Mouse (Mus musculus): ENCODE measurements around the gene Zfp28. TPM values are rescaled to one million over a fixed set of nuclear protein-coding genes. Genes with fewer than 3 reads are reported as not detected.

Gene Zfp28
- total RNA-seq, 2 experiments from 2014 or later, result not detected

GRCm38 (mm10) chr7:6389449-6389848, 6.4 kb downstream of the Zfp28 start:
- ATAC-seq (replicated peaks; ENCODE audit: low FRiP score, poor library complexity, severe bottlenecking), result no peak

GRCm38 (mm10) chr7:6397996-6398975, 15.2 kb downstream of the Zfp28 start, which contains the start of gene Smim17:
Gene Smim17, plus strand, starts transcription at chr7:6398715.
- ATAC-seq (replicated peaks; ENCODE audit: low FRiP score, poor library complexity, severe bottlenecking), result no peak

- ATAC-seq (replicated peaks; ENCODE audit: low FRiP score, poor library complexity, severe bottlenecking), result no peak
Observed at GRCm38 (mm10) chr7:6410043-6410442, 26.9 kb downstream of the Zfp28 start, which contains the start of gene Gm20715. Gene Gm20715, plus strand, starts transcription at chr7:6410277.

- no peak for ATAC-seq (replicated peaks; ENCODE audit: low FRiP score, poor library complexity, severe bottlenecking)
Observed at GRCm38 (mm10) chr7:6414626-6415441, 31.7 kb downstream of the Zfp28 start.

GRCm38 (mm10) chr7:6415442-6415787, 32.3 kb downstream of the Zfp28 start:
- ATAC-seq (replicated peaks; ENCODE audit: low FRiP score, poor library complexity, severe bottlenecking), result no peak

- no peak for ATAC-seq (replicated peaks; ENCODE audit: low FRiP score, poor library complexity, severe bottlenecking)
Observed at GRCm38 (mm10) chr7:6419894-6420293, 36.8 kb downstream of the Zfp28 start.

GRCm38 (mm10) chr7:6429381-6429780, 46.3 kb downstream of the Zfp28 start:
- ATAC-seq (replicated peaks; ENCODE audit: low FRiP score, poor library complexity, severe bottlenecking), result no peak

- ATAC-seq (replicated peaks; ENCODE audit: low FRiP score, poor library complexity, severe bottlenecking), result no peak
Observed at GRCm38 (mm10) chr7:6430342-6430741, 47.2 kb downstream of the Zfp28 start.

GRCm38 (mm10) chr7:6438388-6438787, 55.3 kb downstream of the Zfp28 start, which contains the start of gene Olfr1344:
Gene Olfr1344, plus strand, starts transcription at chr7:6438688.
- ATAC-seq (replicated peaks; ENCODE audit: low FRiP score, poor library complexity, severe bottlenecking), result no peak

- no peak for ATAC-seq (replicated peaks; ENCODE audit: low FRiP score, poor library complexity, severe bottlenecking)
Observed at GRCm38 (mm10) chr7:6441173-6441572, 58.1 kb downstream of the Zfp28 start.

Other genes starting within 250 kb of the Zfp28 start
- gene Zfp787, start 227.3 kb upstream of the Zfp28 start, total RNA-seq (2015; ENCODE audit: low replicate concordance), result 16.8 and 18.4 TPM in 2 replicates
- 4.1 and 7.6 TPM in 2 replicates for gene Zfp787, start 227.3 kb upstream of the Zfp28 start, total RNA-seq (2017; ENCODE audit: low replicate concordance)
- 0.42 TPM in 1 of 2 replicates, not detected in the other for gene Zfp444, start 211.1 kb upstream of the Zfp28 start, total RNA-seq (2015; ENCODE audit: low replicate concordance)
- 4.2 and 11.6 TPM in 2 replicates for gene Zfp444, start 211.1 kb upstream of the Zfp28 start, total RNA-seq (2017; ENCODE audit: low replicate concordance)
- gene Galp, start 186.2 kb upstream of the Zfp28 start, total RNA-seq (2015; ENCODE audit: low replicate concordance), result not detected in 2 replicates
- gene Galp, start 186.2 kb upstream of the Zfp28 start, total RNA-seq (2017; ENCODE audit: low replicate concordance), result not detected in 2 replicates
- not detected in 2 replicates for gene Zscan5b, start 161.0 kb upstream of the Zfp28 start, total RNA-seq (2015; ENCODE audit: low replicate concordance)
- not detected in 2 replicates for gene Zscan5b, start 161.0 kb upstream of the Zfp28 start, total RNA-seq (2017; ENCODE audit: low replicate concordance)
- not detected in 2 replicates for gene Epp13, start 130.6 kb upstream of the Zfp28 start, total RNA-seq (2015; ENCODE audit: low replicate concordance)
- not detected in 2 replicates for gene Epp13, start 130.6 kb upstream of the Zfp28 start, total RNA-seq (2017; ENCODE audit: low replicate concordance)
- not detected in 2 replicates for gene Zfp667, start 96.7 kb upstream of the Zfp28 start, total RNA-seq (2015; ENCODE audit: low replicate concordance)
- gene Zfp667, start 96.7 kb upstream of the Zfp28 start, total RNA-seq (2017; ENCODE audit: low replicate concordance), result not detected in 2 replicates
- gene Zfp583, start 52.0 kb upstream of the Zfp28 start, total RNA-seq (2015; ENCODE audit: low replicate concordance), result not detected in 2 replicates
- gene Zfp583, start 52.0 kb upstream of the Zfp28 start, total RNA-seq (2017; ENCODE audit: low replicate concordance), result 1.2 TPM in 1 of 2 replicates, not detected in the other
- not detected in 2 replicates for gene Gm3854, start 39.5 kb upstream of the Zfp28 start, total RNA-seq (2015; ENCODE audit: low replicate concordance)
- gene Gm3854, start 39.5 kb upstream of the Zfp28 start, total RNA-seq (2017; ENCODE audit: low replicate concordance), result not detected in 2 replicates
- 1.7 TPM in 1 of 2 replicates, not detected in the other for gene Zfp78, start 20.0 kb upstream of the Zfp28 start, total RNA-seq (2015; ENCODE audit: low replicate concordance)
- 1.2 TPM in 1 of 2 replicates, not detected in the other for gene Zfp78, start 20.0 kb upstream of the Zfp28 start, total RNA-seq (2017; ENCODE audit: low replicate concordance)
- not detected in 2 replicates for gene Smim17, start 15.4 kb downstream of the Zfp28 start, total RNA-seq (2015; ENCODE audit: low replicate concordance)
- gene Smim17, start 15.4 kb downstream of the Zfp28 start, total RNA-seq (2017; ENCODE audit: low replicate concordance), result not detected in 2 replicates
- gene Gm20715, start 27.0 kb downstream of the Zfp28 start, total RNA-seq (2015; ENCODE audit: low replicate concordance), result not detected in 2 replicates
- not detected in 2 replicates for gene Gm20715, start 27.0 kb downstream of the Zfp28 start, total RNA-seq (2017; ENCODE audit: low replicate concordance)
- not detected in 2 replicates for gene Olfr1344, start 55.4 kb downstream of the Zfp28 start, total RNA-seq (2015; ENCODE audit: low replicate concordance)
- gene Olfr1344, start 55.4 kb downstream of the Zfp28 start, total RNA-seq (2017; ENCODE audit: low replicate concordance), result not detected in 2 replicates
- not detected in 2 replicates for gene Olfr1336, start 72.9 kb downstream of the Zfp28 start, total RNA-seq (2015; ENCODE audit: low replicate concordance)
- gene Olfr1336, start 72.9 kb downstream of the Zfp28 start, total RNA-seq (2017; ENCODE audit: low replicate concordance), result not detected in 2 replicates
- gene Olfr1346, start 83.8 kb downstream of the Zfp28 start, total RNA-seq (2015; ENCODE audit: low replicate concordance), result not detected in 2 replicates
- not detected in 2 replicates for gene Olfr1346, start 83.8 kb downstream of the Zfp28 start, total RNA-seq (2017; ENCODE audit: low replicate concordance)
- gene Olfr5, start 103.6 kb downstream of the Zfp28 start, total RNA-seq (2015; ENCODE audit: low replicate concordance), result not detected in 2 replicates
- not detected in 2 replicates for gene Olfr5, start 103.6 kb downstream of the Zfp28 start, total RNA-seq (2017; ENCODE audit: low replicate concordance)
- gene Olfr1347, start 116.5 kb downstream of the Zfp28 start, total RNA-seq (2015; ENCODE audit: low replicate concordance), result not detected in 2 replicates
- gene Olfr1347, start 116.5 kb downstream of the Zfp28 start, total RNA-seq (2017; ENCODE audit: low replicate concordance), result not detected in 2 replicates
- gene Olfr1348, start 125.5 kb downstream of the Zfp28 start, total RNA-seq (2015; ENCODE audit: low replicate concordance), result not detected in 2 replicates
- gene Olfr1348, start 125.5 kb downstream of the Zfp28 start, total RNA-seq (2017; ENCODE audit: low replicate concordance), result not detected in 2 replicates
- not detected in 2 replicates for gene Olfr1349, start 139.7 kb downstream of the Zfp28 start, total RNA-seq (2015; ENCODE audit: low replicate concordance)
- gene Olfr1349, start 139.7 kb downstream of the Zfp28 start, total RNA-seq (2017; ENCODE audit: low replicate concordance), result not detected in 2 replicates
- not detected in 2 replicates for gene Olfr1350, start 181.5 kb downstream of the Zfp28 start, total RNA-seq (2015; ENCODE audit: low replicate concordance)
- not detected in 2 replicates for gene Olfr1350, start 181.5 kb downstream of the Zfp28 start, total RNA-seq (2017; ENCODE audit: low replicate concordance)